Mouse (Mus musculus) mouse embryonic stem cell (cell line): ENCODE results near the gene Gm11032.
"Not testable (repeated sequence)": the region's sequence is repeated elsewhere in the genome, so short reads cannot be mapped to it uniquely, and the experiment has no call there.

Experiments
- in situ Hi-C, 2 experiments: fragments of 300-500 bp; cut with MboI; formaldehyde crosslinking; loops; 1 replicate in 1 of 2; 3 replicates in 1 of 2; pipeline ENCODE4 v1.14.3; 2019 to 2020; ENCODE audit warnings: low sequenced_read_pairs in 2 of 2, low pct_unique_long_range_greater_than_20kb in 1 of 2, mixed read lengths in 1 of 2; ENCODE audit not compliant: unreplicated experiment in 1 of 2

The Gm11032 gene

DNA sequence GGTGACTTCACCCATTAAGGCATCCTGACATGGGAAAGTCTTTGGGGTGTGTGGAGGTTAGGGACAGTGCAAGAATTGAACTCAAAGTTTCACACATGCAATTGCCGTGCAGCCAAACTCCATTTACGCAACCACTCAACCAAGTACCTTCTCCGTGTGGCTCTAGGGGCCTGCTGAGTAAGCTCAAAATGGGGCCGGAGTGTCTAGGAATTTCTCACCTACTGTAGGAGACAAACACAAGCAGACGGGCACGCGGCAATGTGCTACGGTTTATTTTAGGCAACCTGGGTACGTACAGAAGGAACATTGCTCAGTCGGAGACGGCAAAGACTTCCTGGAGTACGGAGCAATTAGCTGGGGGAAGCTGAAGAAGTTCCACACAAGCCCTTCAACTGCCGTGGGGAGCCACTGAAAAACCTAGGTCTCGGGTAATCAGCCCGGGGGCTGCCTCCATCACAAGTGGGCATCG is at the start of gene Gm11032:
Gene Gm11032 (plus strand): TSS at position 51 of the 469 bp plus-strand sequence.
- in situ Hi-C loops, result no loop called here

DNA sequence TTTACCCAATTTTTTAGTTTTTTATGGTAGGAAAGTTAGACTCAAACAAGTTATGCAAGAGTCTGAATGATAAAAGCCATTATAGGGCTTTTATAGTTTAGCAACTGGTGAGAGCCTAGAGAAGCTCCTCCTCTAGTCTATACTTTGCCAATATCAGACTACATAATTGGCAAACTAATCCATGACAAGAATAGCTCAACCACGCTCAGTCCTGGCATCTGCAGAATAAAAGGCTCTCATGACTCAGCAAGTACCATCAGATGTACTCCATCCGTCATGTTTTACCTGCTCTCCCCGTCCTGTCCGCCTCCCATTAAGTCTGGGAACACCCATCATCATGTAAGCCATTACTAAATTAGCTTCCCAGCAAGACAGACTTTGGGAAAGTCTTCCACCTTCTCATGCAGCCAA is 48.4 kb upstream of the Gm11032 start:
- in situ Hi-C loops, result no loop called here

- in situ Hi-C loops, result not testable (repeated sequence)
Observed at GRCm38 (mm10) chr11:4576090-4576732, 43.7 kb upstream of the Gm11032 start.

DNA sequence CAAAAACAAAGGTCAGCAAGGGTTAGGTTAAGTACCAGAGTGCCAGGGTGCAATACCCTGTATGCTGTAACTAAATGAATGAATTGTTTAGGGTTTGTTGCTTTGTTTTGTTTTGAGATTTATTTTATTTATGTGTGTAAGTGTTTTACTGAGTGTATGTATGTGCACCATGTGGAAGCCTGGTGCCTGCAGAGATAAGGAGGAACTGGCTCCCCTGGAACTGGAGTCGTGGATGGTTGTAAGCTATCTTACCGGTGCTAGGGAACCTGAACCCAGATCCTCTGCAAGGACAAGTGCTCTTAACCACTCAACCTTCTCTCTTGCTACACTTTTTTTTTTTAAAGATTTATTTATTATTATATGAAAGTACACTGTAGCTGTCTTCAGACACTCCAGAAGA is 42.8 kb upstream of the Gm11032 start:
- in situ Hi-C loops, result no loop called here

- in situ Hi-C loops, result no loop called here
Observed at GRCm38 (mm10) chr11:4578682-4579081, 41.2 kb upstream of the Gm11032 start.

- in situ Hi-C loops, result no loop called here
Observed at GRCm38 (mm10) chr11:4591811-4592210, 28.1 kb upstream of the Gm11032 start.

DNA sequence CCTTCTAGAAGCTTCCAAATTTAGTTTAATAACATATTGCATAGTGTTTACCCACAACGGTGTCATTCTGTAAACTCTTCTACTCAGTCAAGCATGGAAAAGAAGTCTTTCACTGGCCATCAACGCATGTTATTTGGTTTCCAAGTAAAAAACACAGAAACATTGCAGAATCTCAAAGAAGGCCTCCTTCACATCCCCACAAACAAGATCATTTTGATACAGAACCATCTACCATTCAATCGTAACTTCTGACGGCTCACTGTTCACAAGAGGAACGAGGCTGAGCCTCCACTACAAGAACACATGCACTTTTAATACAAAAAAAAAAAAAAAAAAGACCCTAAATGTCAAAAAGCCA is 26.4 kb upstream of the Gm11032 start:
- in situ Hi-C loops, result no loop called here

DNA sequence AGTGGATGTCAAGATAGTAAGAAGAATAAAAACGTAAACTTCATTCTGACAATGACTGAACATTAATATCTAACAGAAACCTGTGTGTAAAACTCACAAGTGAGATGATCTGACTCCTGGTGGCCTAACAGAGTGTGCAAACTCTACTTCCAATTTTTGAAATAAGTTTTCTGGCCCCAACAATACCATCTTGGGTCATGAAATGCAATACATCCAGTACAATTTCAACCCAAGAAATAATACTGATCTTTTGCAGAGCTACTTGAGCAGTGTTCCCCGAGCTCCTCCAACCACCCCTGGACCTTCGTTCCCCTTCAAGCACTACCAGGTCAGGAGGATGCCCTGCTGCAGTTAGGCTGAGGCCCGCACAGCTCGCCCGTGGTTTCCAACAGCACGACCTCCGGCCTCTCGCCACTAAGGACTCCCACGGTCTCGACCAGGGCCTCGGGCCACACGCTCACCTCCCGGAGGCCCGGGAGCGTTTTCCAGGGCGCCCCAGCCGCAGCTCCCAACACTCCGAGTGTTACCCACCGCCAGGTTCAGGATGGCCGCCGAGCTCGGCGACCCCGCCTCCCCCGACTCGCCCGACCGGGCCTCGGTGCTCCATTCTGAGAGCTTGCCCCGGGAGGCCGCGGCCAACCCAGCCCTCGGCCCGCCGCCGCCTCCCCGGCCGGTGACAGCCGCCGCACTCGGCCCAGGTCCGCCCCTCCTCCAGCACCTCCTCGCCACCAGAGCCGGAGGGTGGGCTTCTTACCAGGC is 25.8 kb upstream of the Gm11032 start:
- in situ Hi-C loops, result no loop called here

DNA sequence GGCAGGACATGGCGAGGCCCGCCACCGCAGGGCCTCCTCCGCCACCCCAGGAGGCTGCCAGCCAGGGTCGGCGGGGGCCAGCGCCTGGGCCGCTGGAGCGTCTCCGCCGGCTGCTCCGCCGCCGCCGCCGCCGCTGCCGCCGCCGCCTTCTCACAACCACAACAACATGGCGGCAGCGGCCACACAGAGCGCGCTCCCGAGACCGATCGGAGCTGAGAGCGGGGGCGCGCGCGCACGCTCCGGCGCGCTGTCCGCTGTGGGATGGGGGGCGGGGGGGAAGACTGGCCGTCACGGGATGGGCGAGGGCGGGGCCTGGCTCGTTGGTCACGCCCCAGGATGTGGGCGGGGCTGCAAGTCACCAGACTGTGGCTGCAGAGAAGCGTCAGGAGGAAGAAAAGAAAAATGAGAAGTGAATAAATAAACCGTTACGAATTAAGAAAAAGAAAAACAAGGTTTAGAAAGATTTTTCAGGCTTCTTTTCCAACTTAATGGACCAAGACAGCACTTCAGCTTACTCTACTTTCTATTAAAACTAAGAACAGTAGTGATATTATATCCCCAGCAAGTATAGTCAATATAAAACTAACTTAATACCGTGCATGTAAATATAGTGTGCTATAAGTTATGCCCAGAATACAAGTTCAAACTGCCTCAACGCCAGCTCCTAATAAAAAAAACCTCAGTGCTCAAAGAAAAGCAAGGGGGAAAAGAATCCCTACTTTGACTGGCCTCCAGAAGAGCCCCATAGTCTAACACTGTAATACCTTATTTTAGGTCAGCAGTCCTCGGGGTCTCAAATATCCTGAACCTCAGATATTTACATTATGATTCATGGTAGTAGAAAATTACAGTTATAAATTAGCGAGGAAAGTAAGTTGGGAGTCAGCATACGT is 25.0 kb upstream of the Gm11032 start, which contains the start of gene Mtmr3:
Gene Mtmr3 (minus strand): TSS at position 256 of the 893 bp plus-strand sequence.
- in situ Hi-C loops, result no loop called here

DNA sequence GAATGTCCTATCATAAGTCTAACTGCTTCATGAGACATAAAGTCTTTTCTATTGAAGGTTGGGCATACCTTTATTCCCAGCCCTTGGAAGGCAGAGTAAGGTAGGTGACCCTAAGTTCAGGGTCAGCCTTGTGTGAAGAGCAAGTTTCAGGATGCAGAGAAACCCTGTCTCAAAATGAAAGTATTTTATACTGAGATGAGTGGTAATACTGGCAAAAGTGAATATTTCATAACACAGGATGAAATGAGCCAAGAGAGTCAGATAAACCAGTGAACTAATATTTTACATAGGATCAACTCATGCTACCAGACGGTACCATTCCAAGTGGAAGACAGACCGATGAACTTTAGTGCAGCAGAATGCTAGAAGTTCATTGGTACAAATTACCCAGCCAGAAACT is 21.5 kb upstream of the Gm11032 start:
- in situ Hi-C loops, result no loop called here

DNA sequence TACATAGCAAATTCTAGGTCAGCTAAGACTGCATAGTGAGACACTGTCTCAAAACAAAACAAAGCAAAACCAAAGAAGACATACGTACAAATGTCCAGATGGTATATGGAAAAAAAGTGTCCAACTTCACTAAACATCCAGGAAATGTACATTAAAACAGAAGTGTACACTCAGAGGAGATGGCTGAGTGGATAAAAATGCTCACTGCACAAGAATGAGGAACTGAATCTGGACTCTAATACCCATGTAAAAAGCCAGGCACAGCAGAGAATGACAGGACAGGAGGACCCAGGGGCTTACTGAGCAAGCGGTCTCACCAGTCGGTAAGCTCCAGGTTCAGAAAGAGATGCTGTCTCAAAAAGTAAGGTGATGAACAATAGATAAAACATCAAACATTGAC is 20.0 kb upstream of the Gm11032 start:
- in situ Hi-C loops, result no loop called here

DNA sequence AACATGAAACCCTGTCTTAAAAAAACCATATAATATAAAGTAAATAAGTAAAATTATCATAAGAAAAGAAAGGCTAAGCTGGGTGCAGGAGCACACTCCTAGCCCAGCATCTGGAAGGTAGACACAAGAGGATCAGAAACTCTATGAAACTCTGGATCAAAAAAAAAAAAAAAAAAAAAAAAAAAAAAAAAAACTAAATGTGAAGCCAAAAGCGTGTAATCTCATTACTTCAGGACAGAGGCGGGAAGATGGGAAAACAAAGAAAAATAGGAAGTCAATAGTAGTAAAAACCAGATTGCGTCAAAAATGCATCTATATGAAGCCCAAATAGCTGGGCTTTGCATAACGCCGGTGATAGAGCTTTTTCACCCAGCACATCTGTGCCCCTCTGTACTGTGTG is 18.0 kb upstream of the Gm11032 start:
- in situ Hi-C loops, result no loop called here

DNA sequence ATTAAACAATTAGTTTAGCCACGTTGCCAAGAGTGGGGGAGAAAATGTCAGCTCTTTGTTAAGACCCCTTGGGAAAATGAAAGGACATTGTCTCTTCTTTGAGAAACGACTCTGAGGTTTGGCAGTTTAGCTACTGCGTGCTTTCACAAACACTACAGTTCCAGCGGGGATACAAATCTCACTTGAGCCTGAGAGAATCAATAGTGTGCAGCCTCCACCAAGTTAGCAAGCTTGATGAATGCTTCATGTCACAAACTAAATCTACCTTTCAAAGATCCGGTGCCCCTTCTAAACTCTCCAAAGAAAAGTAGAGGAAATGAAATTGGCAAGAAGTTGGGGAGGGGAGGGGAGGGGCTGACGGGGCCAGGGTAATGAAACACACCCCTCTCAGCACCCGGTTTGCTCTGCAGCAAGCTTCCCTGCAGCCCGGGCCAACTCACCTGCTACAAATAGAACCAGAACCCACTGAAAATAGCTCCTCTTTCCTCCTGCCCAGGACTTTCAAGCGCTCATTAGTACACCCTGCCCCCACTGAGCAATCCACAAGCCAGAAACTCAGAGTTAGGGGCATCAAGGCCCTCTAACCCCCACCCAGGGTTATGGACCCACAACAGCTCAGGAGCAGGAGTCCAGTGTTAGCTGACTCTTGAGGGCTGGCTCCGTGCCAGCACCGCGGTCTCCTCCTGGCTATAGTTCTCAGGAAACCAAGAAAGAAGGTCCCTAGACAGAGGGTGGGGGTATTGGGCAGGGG is 17.0 kb upstream of the Gm11032 start:
- in situ Hi-C loops, result no loop called here

DNA sequence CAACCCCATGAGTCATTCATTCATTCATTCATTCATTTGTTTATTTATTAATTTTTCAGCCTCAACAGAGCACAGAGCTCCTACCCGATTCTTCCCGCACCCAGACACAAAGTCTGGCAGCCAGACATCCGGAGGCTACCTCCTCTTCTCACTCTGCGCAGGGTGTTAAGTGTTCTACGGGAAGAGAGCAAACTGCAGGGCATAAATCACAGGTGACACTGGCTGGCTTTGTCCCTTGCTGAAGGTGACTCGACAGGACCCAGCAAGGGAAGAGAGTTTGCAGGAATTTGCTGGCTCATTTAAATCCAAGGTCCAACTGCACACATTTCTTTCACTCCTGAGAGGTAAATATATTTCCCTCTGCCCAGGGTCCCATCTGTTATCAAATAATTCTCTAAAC is 15.4 kb upstream of the Gm11032 start:
- in situ Hi-C loops, result no loop called here

DNA sequence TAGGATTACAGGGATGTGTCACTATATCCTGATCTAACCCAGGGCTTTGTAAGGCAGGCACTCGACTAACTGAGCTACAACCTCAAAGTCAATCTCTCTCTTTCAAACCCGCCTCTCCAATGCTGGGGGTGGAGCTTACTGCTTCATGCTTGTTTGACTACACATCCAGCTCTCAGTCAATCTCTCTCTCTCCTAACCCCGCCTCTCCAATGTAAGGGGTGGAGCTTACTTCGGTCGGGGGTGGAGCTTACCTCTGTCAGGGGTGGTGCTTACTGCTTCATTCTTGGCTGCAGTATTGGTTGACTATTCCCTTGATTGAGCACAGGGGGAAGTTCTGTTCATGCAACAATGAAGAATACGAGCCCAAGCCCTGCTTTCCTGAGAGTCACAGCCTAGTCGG is 14.5 kb upstream of the Gm11032 start:
- in situ Hi-C loops, result no loop called here

- in situ Hi-C loops, result no loop called here
Observed at GRCm38 (mm10) chr11:4606541-4606940, 13.3 kb upstream of the Gm11032 start.

GRCm38 (mm10) chr11:4611904-4612303 is 8.0 kb upstream of the Gm11032 start:
- in situ Hi-C loops, result no loop called here

GRCm38 (mm10) chr11:4620501-4621108 is 738 bp downstream of the Gm11032 start:
- in situ Hi-C loops, result no loop called here
